Comparison of ENCODE assay signal across 24 mouse cellular contexts in the genomic region with DNA sequence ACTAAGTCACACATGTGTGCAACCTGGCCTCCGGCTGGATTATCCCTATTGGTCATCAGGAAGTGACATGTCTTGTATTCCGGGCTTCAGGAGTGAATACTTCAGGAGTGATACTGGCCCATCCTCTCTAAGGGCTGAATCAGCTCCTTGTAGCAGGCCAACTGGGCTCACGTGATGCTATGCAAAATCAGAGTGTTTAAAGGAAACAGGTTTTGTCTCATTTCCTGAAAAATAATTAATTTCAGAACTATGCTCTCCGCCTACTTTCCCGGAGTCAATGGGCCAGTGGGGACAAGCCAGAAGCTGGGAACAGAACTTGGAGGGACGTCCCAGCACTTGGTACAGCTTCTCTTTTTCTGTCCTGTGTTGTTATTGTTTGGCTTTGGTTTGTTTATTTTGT. TPM values are rescaled to one million over a fixed set of nuclear protein-coding genes. Genes with fewer than 3 reads are reported as not detected.
DNase-seq lines count a peak whose midpoint lies in the region; ATAC-seq and TF ChIP-seq lines count a peak whose summit lies in the region.
"Had no signal": no experiment of that assay in that cellular context is flagged by ENCODE, and none has a peak within 500 bp of the region (broad histone marks: within the 10 kb centered on the region; RNA-seq: fewer than 3 reads in every experiment).

No protein-coding gene starts in this region.

- no peaks in the 10 kb centered on the region for H3K9me3 ChIP-seq in liver, postnatal 0 days (ENCODE audit: low read length)
- no peaks in the 10 kb centered on the region for H3K9me3 ChIP-seq in liver, embryonic 12.5 days (replicated peaks)
- H3K9me3 ChIP-seq in midbrain, embryonic 15.5 days = no peaks in the 10 kb centered on the region
- H3K9me3 ChIP-seq in midbrain, postnatal 0 days (ENCODE audit: low read length) = no peaks in the 10 kb centered on the region
- H3K9me3 ChIP-seq: forebrain, embryonic 10.5 days; forebrain, embryonic 15.5 days; heart, embryonic 10.5 days; heart, embryonic 13.5 days; hindbrain, embryonic 13.5 days; intestine, embryonic 15.5 days had no signal

- no peak for ATAC-seq in liver, postnatal 0 days
- ATAC-seq in liver, embryonic 12.5 days = no peak
- no peak for ATAC-seq in midbrain, embryonic 15.5 days (replicated peaks)
- ATAC-seq in midbrain, postnatal 0 days (ENCODE audit: low FRiP score) = no peak
- ATAC-seq: forebrain, embryonic 15.5 days; hindbrain, embryonic 16.5 days; intestine, embryonic 15.5 days had no signal

- no peak for TF ChIP-seq POLR2A in cerebellum, adult 2 months (IDR thresholded peaks at IDR 0.05; ENCODE audit: borderline replicate concordance, insufficient read depth, low read length)

- no peak for DNase-seq in cerebellum, adult 2 months
- DNase-seq in cerebellum, adult 18-20 months = no peak
- DNase-seq in liver, postnatal 0 days = no peak
- no peak for DNase-seq in midbrain, postnatal 0 days (ENCODE audit: low spot score)
- peak; percentile 26 for DNase-seq in brain, adult 2 months (ENCODE audit: low read depth, low spot score)
- no peak for DNase-seq in cerebellum, adult 9-10 months
- DNase-seq: adrenal gland, adult 8-10 months; adrenal gland, postnatal 25 days; B cell, adult 2 months; cerebellum, adult 8-10 months; gastrocnemius, postnatal 25 days; heart, adult 2 months; heart, postnatal 14 days; heart, postnatal 4 days had no signal

- H3K4me2 ChIP-seq in liver, postnatal 0 days (ENCODE audit: low read depth, low read length) = no peak overlapping the region
- H3K4me2 ChIP-seq in liver, embryonic 12.5 days = no peak overlapping the region
- H3K4me2 ChIP-seq in midbrain, embryonic 15.5 days = no peak overlapping the region
- H3K4me2 ChIP-seq in midbrain, postnatal 0 days (ENCODE audit: low read depth, low read length, poor library complexity, severe bottlenecking) = no peak overlapping the region
- H3K4me2 ChIP-seq: forebrain, embryonic 15.5 days; heart, embryonic 13.5 days; hindbrain, embryonic 13.5 days; intestine, embryonic 15.5 days had no signal

- H3K4me3 ChIP-seq in cerebellum, adult 2 months (replicated peaks; ENCODE audit: insufficient read depth, low read depth, low read length) = no peak overlapping the region
- H3K4me3 ChIP-seq in liver, postnatal 0 days (ENCODE audit: low read depth, low read length) = no peak overlapping the region
- H3K4me3 ChIP-seq in liver, embryonic 12.5 days = no peak overlapping the region
- H3K4me3 ChIP-seq in midbrain, embryonic 15.5 days = no peak overlapping the region
- no peak overlapping the region for H3K4me3 ChIP-seq in midbrain, postnatal 0 days (ENCODE audit: low read depth, low read length)
- H3K4me3 ChIP-seq: forebrain, embryonic 10.5 days; forebrain, embryonic 15.5 days; heart, adult 2 months; heart, embryonic 10.5 days; heart, embryonic 13.5 days; hindbrain, embryonic 13.5 days; intestine, embryonic 15.5 days had no signal

- H3K36me3 ChIP-seq in liver, postnatal 0 days (replicated peaks; ENCODE audit: insufficient read depth, low read length) = no peaks in the 10 kb centered on the region
- no peaks in the 10 kb centered on the region for H3K36me3 ChIP-seq in liver, embryonic 12.5 days
- no peaks in the 10 kb centered on the region for H3K36me3 ChIP-seq in midbrain, embryonic 15.5 days (replicated peaks)
- no peaks in the 10 kb centered on the region for H3K36me3 ChIP-seq in midbrain, postnatal 0 days (ENCODE audit: insufficient read depth, low read length)
- H3K36me3 ChIP-seq: forebrain, embryonic 10.5 days; forebrain, embryonic 15.5 days; heart, embryonic 10.5 days; heart, embryonic 13.5 days; hindbrain, embryonic 13.5 days; intestine, embryonic 15.5 days had no signal

- peak overlapping the region; percentile 70 for H3K27ac ChIP-seq in cerebellum, adult 2 months (ENCODE audit: insufficient read depth, low read length)
- no peak overlapping the region for H3K27ac ChIP-seq in liver, postnatal 0 days (ENCODE audit: low read depth)
- no peak overlapping the region for H3K27ac ChIP-seq in liver, embryonic 12.5 days
- 0 out of 2 replicates have a peak overlapping the region, but pooled peaks have one; percentile 15 for H3K27ac ChIP-seq in midbrain, embryonic 15.5 days
- no peak overlapping the region for H3K27ac ChIP-seq in midbrain, postnatal 0 days (ENCODE audit: low read depth, low read length)
- H3K27ac ChIP-seq: forebrain, embryonic 10.5 days; forebrain, embryonic 15.5 days; heart, adult 2 months; heart, embryonic 10.5 days; heart, embryonic 13.5 days; hindbrain, embryonic 13.5 days; intestine, embryonic 15.5 days had no signal

- 51% methylated on average over 6 of the region's 6 CpGs for WGBS in cerebellum, adult 2 months
- 49% methylated on average over 6 of the region's 6 CpGs for WGBS in liver, postnatal 0 days (ENCODE audit: insufficient replicate concordance)
- WGBS in liver, embryonic 12.5 days (ENCODE audit: insufficient replicate concordance) = 57% methylated on average over 6 of the region's 6 CpGs
- 65% methylated on average over 6 of the region's 6 CpGs for WGBS in midbrain, embryonic 15.5 days
- WGBS in midbrain, postnatal 0 days = 69% methylated on average over 6 of the region's 6 CpGs

- no peak overlapping the region for H3K9ac ChIP-seq in liver, postnatal 0 days (replicated peaks)
- no peak overlapping the region for H3K9ac ChIP-seq in liver, embryonic 12.5 days
- no peak overlapping the region for H3K9ac ChIP-seq in midbrain, embryonic 15.5 days
- no peak overlapping the region for H3K9ac ChIP-seq in midbrain, postnatal 0 days (replicated peaks; ENCODE audit: low read length, poor library complexity, severe bottlenecking)
- H3K9ac ChIP-seq: forebrain, embryonic 15.5 days; heart, embryonic 13.5 days; hindbrain, embryonic 13.5 days; intestine, embryonic 15.5 days had no signal

- peaks cover 32% of the 10 kb centered on the region for H3K4me1 ChIP-seq in cerebellum, adult 2 months (ENCODE audit: control insufficient read depth, insufficient read depth, low read length)
- no peaks in the 10 kb centered on the region for H3K4me1 ChIP-seq in liver, postnatal 0 days (ENCODE audit: insufficient read depth)
- H3K4me1 ChIP-seq in liver, embryonic 12.5 days = peaks cover 8% of the 10 kb centered on the region; the same call in 1 of the 2 replicates
- H3K4me1 ChIP-seq in midbrain, embryonic 15.5 days = peaks cover 14% of the 10 kb centered on the region
- peaks cover 6% of the 10 kb centered on the region; the same call in 1 of the 2 replicates for H3K4me1 ChIP-seq in midbrain, postnatal 0 days (ENCODE audit: insufficient read depth, low read length)

- TF ChIP-seq EP300 in liver, postnatal 0 days (IDR thresholded peaks at IDR 0.05; ENCODE audit: low read depth) = peak; percentile 30; the same call in 1 of the 2 replicates

- TF ChIP-seq CTCF in cerebellum, adult 2 months (IDR thresholded peaks at IDR 0.05; ENCODE audit: borderline replicate concordance, insufficient read depth, low read depth, low read length) = no peak
- no peak for TF ChIP-seq CTCF in liver, postnatal 0 days (IDR thresholded peaks at IDR 0.05; ENCODE audit: low read depth)
- TF ChIP-seq CTCF in midbrain, postnatal 0 days (IDR thresholded peaks at IDR 0.05) = no peak

- H3K27me3 ChIP-seq in cerebellum, adult 2 months (ENCODE audit: control insufficient read depth, insufficient read depth, low read length) = no peaks in the 10 kb centered on the region
- peaks cover 16% of the 10 kb centered on the region; the same call in 1 of the 2 replicates for H3K27me3 ChIP-seq in liver, postnatal 0 days (ENCODE audit: insufficient read depth, low read length)
- peaks cover 43% of the 10 kb centered on the region for H3K27me3 ChIP-seq in liver, embryonic 12.5 days (replicated peaks)
- H3K27me3 ChIP-seq in midbrain, embryonic 15.5 days (replicated peaks) = peaks cover 18% of the 10 kb centered on the region
- peaks cover 13% of the 10 kb centered on the region for H3K27me3 ChIP-seq in midbrain, postnatal 0 days (ENCODE audit: insufficient read depth, low read length)
- H3K27me3 ChIP-seq: intestine, embryonic 15.5 days had no signal

RNA-seq across cellular contexts. Expression of a gene that starts 4.7 kb away (rescaled TPM):
- polyA plus RNA-seq in cerebellum, adult 2 months (2012; rRNA removed) = 26.2 and 26.3 TPM in 2 replicates
- 13.7 and 15.7 TPM in 2 replicates for polyA plus RNA-seq in liver, postnatal 0 days (2015; fragmentation: Nextera tagmentation; extraction: Ambion mirVana)
- 14.0 and 15.5 TPM in 2 replicates for polyA plus RNA-seq in liver, embryonic 12.5 days (2016; fragmentation: Nextera tagmentation; extraction: Ambion mirVana)
- polyA plus RNA-seq in midbrain, embryonic 15.5 days (2015; fragmentation: Nextera tagmentation; extraction: Ambion mirVana) = 8.1 and 8.5 TPM in 2 replicates
- total RNA-seq in midbrain, postnatal 0 days (2014; rRNA removed) = 5.9 and 7.1 TPM in 2 replicates
- 7.9 and 9.4 TPM in 2 replicates for polyA plus RNA-seq in midbrain, postnatal 0 days (2015; fragmentation: Nextera tagmentation; extraction: Ambion mirVana)
- total RNA-seq: MEL had no signal

Comparison
In these comparisons a context has a peak if more than half of its experiments do, and no peak if none do; other contexts are left out.
1. H3K27ac ChIP-seq: peak in cerebellum, adult 2 months (single experiment) and midbrain, embryonic 15.5 days (single experiment); none in liver, postnatal 0 days (single experiment), liver, embryonic 12.5 days (single experiment) and midbrain, postnatal 0 days (single experiment).